Mouse (Mus musculus): ENCODE data around the gene Lta.

The Lta gene

GRCm38 (mm10) chr17:35187345-35187744 lies 17.8 kb downstream of the Lta start:
- no peak for DNase-seq (ENCODE audit: extremely low read depth, insufficient read length, low spot score)

- DNase-seq (ENCODE audit: extremely low read depth, insufficient read length, low spot score), result no peak
Observed at GRCm38 (mm10) chr17:35186681-35187080, 18.5 kb downstream of the Lta start.

DNA sequence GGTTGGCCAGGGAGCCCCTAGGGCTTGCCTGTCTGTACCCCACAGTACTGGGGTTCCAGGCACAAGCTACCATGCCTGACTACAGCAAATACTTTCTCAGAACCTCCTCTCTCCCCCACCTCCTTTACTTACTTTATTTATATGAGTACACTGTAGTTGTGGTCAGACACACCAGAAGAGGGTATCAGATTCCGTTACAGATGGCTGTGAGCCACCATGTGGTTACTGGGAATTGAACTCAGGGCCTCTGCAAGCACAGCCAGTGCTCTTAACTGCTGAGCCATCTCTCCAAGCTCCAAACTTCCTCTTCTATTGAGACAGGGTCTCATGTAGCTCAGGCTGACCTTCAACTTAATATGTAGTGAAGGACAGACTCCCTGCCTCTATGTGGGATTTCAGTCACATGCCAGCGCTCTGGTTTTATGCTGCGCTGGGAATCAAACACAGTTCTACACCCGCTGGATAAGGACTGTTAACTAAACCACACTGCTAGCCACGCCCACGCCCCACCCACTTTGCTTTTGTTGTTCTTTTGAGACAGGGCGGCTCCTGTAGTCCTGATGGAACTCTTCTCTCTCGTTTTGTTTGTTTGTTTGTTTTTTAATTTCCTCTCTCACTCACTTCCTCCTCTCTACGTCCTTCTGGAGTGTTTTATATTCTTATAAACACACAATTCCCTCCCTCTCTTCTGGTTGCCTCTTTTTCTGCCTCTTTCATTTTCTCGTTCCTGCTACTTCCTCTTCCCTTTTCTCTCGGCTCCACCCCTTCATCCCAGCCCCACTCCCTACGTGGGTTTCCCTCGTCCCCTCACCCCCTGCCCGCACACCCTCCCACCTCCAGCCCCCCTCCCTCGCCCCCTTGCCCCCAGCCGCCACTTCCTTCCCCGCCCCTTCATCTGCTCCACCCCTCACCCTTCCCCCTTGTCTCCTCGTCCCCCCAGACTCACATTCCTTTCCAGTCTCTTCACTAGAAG lies 19.2 kb downstream of the Lta start:
- peak; percentile 56 for DNase-seq (ENCODE audit: extremely low read depth, insufficient read length, low spot score)

DNA sequence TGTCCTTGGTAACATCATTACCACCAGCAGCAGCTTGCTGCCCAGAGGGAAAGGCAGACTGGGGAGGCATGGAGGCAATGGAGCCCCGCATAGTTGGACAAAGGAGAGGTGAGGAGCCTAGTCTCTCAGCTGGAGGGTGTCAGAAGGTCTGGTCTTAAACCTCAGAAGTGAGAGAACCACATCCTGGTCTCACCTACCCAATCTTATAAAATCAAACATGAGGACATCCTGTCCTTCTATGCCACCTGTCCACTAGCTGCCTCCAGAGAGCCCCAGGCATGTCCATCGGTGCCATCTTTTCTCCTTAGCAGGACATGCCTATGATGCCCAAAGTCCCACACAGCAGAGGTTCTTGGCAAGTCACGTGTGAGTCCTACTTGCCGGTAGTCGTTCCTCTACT lies 25.1 kb downstream of the Lta start:
- DNase-seq (ENCODE audit: extremely low read depth, insufficient read length, low spot score), result no peak

DNA sequence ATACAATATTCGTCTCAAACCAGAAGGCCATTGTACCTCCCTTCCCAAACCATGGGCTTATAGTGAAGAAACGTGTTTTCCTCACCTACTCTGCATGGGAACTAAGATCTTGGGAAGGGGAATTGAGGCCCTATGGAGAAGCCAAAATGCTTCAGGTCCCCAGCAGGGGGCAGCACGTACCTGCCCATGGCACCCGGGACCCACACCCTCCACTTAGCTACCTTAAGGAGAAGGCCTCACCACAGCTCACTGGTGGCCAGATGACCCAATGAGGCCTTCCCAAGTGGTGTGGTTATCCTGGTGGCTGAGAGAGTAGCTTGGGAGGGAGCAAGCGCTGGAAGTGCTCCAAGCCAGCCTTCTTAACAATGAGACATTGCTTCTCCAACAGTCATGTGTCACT lies 26.6 kb downstream of the Lta start:
- DNase-seq (ENCODE audit: extremely low read depth, insufficient read length, low spot score), result peak; percentile 65

GRCm38 (mm10) chr17:35175968-35176367 lies 29.2 kb downstream of the Lta start, which contains the start of gene Aif1:
Gene Aif1, minus strand, starts transcription at chr17:35176068.
- no peak for DNase-seq (ENCODE audit: extremely low read depth, insufficient read length, low spot score)

DNA sequence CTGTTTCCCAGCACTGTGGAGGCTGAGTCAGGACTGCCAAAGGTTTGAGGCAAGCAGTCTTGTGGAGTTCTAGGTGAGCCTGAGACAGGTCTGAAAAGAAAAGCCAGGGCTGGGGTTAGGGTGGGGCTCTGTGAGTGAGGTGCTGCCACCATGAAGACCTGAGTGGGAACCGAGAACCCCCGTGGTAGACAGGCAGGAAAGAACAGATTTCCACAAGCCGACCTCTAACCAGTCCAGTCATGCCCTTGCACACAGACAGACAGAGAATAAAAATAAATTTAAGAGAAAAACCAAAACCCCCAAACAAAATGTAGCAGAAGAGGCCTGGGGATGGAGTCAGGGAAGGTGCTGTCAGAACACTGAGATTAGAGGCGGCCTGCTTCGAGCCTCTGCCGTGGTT lies 29.8 kb downstream of the Lta start:
- DNase-seq (ENCODE audit: extremely low read depth, insufficient read length, low spot score), result no peak

GRCm38 (mm10) chr17:35174201-35174977 lies 30.8 kb downstream of the Lta start:
- no peak for DNase-seq (ENCODE audit: extremely low read depth, insufficient read length, low spot score)

DNA sequence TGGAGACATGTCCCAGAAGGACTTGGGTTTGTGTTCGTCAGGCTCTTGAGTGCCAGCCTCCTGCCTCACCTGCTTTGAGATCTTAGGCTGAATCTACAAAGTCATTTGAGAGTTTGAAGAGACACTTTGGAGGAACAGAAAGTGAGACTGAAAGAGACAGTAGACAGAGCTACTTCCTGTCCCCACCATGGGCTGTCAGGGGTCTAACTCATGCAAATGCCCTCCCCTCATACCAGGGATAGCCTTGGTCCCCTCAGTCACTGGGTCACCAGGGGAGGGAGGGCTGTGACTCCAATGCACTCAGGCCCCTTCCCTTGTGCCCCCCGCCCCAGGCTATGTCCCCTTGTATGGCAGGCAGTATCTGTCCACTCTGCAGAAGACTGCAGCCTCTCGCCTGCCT lies 31.8 kb downstream of the Lta start:
- no peak for DNase-seq (ENCODE audit: extremely low read depth, insufficient read length, low spot score)

GRCm38 (mm10) chr17:35172445-35173234 lies 32.5 kb downstream of the Lta start:
- no peak for DNase-seq (ENCODE audit: extremely low read depth, insufficient read length, low spot score)

- no peak for DNase-seq (ENCODE audit: extremely low read depth, insufficient read length, low spot score)
Observed at GRCm38 (mm10) chr17:35168541-35169207, 36.5 kb downstream of the Lta start.

GRCm38 (mm10) chr17:35167794-35168193 lies 37.4 kb downstream of the Lta start:
- DNase-seq (ENCODE audit: extremely low read depth, insufficient read length, low spot score), result no peak

GRCm38 (mm10) chr17:35166352-35167035 lies 38.7 kb downstream of the Lta start:
- no peak for DNase-seq (ENCODE audit: extremely low read depth, insufficient read length, low spot score)

- no peak for DNase-seq (ENCODE audit: extremely low read depth, insufficient read length, low spot score)
Observed at GRCm38 (mm10) chr17:35165451-35166155, 39.5 kb downstream of the Lta start.

GRCm38 (mm10) chr17:35164568-35165450 lies 40.3 kb downstream of the Lta start, which contains the start of gene Prrc2a:
Gene Prrc2a, minus strand, starts transcription at chr17:35164897.
- peak; percentile 99 for DNase-seq (ENCODE audit: extremely low read depth, insufficient read length, low spot score)

- DNase-seq (ENCODE audit: extremely low read depth, insufficient read length, low spot score), result no peak
Observed at GRCm38 (mm10) chr17:35164218-35164567, 41.0 kb downstream of the Lta start.

DNA sequence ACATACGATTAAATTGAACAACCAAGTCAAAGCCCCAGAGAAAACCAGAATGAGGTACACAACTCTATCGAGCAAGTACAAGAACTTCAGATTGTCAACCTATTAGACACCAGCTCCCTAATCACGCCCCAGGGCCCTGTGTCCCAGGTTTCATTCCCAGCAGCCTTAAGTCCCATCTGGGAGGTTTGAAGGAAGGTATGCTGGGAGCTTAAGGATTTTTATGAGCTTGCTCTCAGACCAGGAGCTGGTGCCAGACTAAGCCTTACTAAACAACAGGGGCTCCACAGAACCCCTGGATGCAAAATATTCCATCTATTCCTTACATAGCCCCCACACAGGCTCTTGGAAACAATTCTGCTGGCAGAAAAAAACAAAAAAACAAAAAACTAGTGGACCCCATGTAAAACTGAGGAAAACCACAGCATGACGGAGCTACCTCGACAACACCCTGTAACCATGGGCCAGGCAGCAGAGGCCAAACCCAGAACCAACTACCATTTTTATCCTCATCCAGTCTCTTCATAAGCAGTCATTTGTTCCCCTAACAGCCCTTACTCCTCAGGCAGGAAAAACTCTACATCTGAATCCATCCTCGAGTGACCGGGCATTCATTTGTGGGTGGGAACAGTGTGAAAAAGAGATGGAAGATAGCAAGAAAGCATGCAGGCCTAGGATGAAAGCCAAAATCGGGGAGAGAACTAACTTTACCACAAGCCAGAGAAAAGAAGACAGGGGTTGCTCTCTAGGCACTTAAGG lies 41.6 kb downstream of the Lta start:
- DNase-seq (ENCODE audit: extremely low read depth, insufficient read length, low spot score), result no peak

Measured in 3134 (cell line).